Mouse (Mus musculus) urinary bladder, postnatal 14 days (tissue): ENCODE results near the gene Syngr4.
A peak's percentile ranks its signal among the peaks of the same experiment; 100 is the strongest.
"Not testable (repeated sequence)": the region's sequence is repeated elsewhere in the genome, so short reads cannot be mapped to it uniquely, and the experiment has no call there.

ENCODE experiments used
- DNase-seq: peaks from one replicate; pipeline ENCODE4 v3.0.0; 2021; ENCODE audit warnings: low spot score

Syngr4 gene

GRCm38 (mm10) chr7:45896517-45897257, at the start of gene Syngr4, which contains the start of gene Tmem143:
TSS of gene Syngr4 (minus strand) at chr7:45896714.
TSS of gene Tmem143 (plus strand) at chr7:45896941.
- peak; percentile 96 for DNase-seq

- DNase-seq, result not testable (repeated sequence)
Observed at GRCm38 (mm10) chr7:45943280-45943679, 46.8 kb upstream of the Syngr4 start.

GRCm38 (mm10) chr7:45941986-45942385, 45.5 kb upstream of the Syngr4 start:
- no peak for DNase-seq

GRCm38 (mm10) chr7:45939836-45940235, 43.3 kb upstream of the Syngr4 start:
- no peak for DNase-seq

- peak; percentile 67 for DNase-seq
Observed at GRCm38 (mm10) chr7:45935114-45935513, 38.6 kb upstream of the Syngr4 start.

- DNase-seq, result not testable (repeated sequence)
Observed at GRCm38 (mm10) chr7:45933766-45934165, 37.3 kb upstream of the Syngr4 start.

GRCm38 (mm10) chr7:45929688-45930087, 33.2 kb upstream of the Syngr4 start:
- DNase-seq, result no peak

GRCm38 (mm10) chr7:45928626-45929295, 32.2 kb upstream of the Syngr4 start:
- no peak for DNase-seq

- DNase-seq, result no peak
Observed at GRCm38 (mm10) chr7:45924429-45924816, 27.9 kb upstream of the Syngr4 start.

- DNase-seq, result peak; percentile 75
Observed at GRCm38 (mm10) chr7:45923762-45924428, 27.4 kb upstream of the Syngr4 start, which contains the start of gene Ccdc114. TSS of gene Ccdc114 (plus strand) at chr7:45924072.

- DNase-seq, result peak; percentile 96
Observed at GRCm38 (mm10) chr7:45922928-45923761, 26.6 kb upstream of the Syngr4 start.

- no peak for DNase-seq
Observed at GRCm38 (mm10) chr7:45921950-45922600, 25.6 kb upstream of the Syngr4 start.

GRCm38 (mm10) chr7:45921242-45921621, 24.7 kb upstream of the Syngr4 start, which contains the start of gene Emp3:
TSS of gene Emp3 (minus strand) at chr7:45921404.
- DNase-seq, result peak; percentile 72

- peak; percentile 69 for DNase-seq
Observed at GRCm38 (mm10) chr7:45920583-45921241, 24.2 kb upstream of the Syngr4 start.

GRCm38 (mm10) chr7:45919761-45920160, 23.2 kb upstream of the Syngr4 start:
- no peak for DNase-seq

- no peak for DNase-seq
Observed at GRCm38 (mm10) chr7:45919083-45919671, 22.7 kb upstream of the Syngr4 start.

- DNase-seq, result no peak
Observed at GRCm38 (mm10) chr7:45917926-45918325, 21.4 kb upstream of the Syngr4 start.

GRCm38 (mm10) chr7:45917004-45917704, 20.6 kb upstream of the Syngr4 start:
- DNase-seq, result no peak
